Mouse (Mus musculus) C2C12 (cell line): Measurements from ENCODE around the gene Gm1113. TPM values are rescaled to one million over a fixed set of nuclear protein-coding genes. Genes with fewer than 3 reads are reported as not detected.

Experiments
- H3K27me3 ChIP-seq: one replicate; pipeline ENCODE4 v1.6.1; 2011; ENCODE audit not compliant: control insufficient read depth, insufficient read depth, insufficient read length
- H3K36me3 ChIP-seq: one replicate; pipeline ENCODE4 v1.6.1; 2011; ENCODE audit not compliant: control insufficient read depth, insufficient read depth
- H3K4me3 ChIP-seq: one replicate; pipeline ENCODE4 v1.5.1; 2011; ENCODE audit warnings: mild to moderate bottlenecking, control low read depth; ENCODE audit not compliant: poor library complexity, insufficient read depth, severe bottlenecking
- H3K79me2 ChIP-seq: one replicate; pipeline ENCODE4 v1.6.1; 2011; ENCODE audit not compliant: control insufficient read depth, insufficient read depth
- H3K79me3 ChIP-seq: one replicate; pipeline ENCODE4 v1.6.1; 2011; ENCODE audit warnings: low read depth, control low read depth
- H3ac ChIP-seq: one replicate; pipeline ENCODE3; 2011; ENCODE audit warnings: low read depth; ENCODE audit not compliant: control insufficient read depth, insufficient read length
- CEBPB ChIP-seq: IDR thresholded peaks from one replicate; pipeline ENCODE4 v1.6.1; 2011; ENCODE audit warnings: low read depth, mild to moderate bottlenecking, control low read depth, moderate library complexity
- CTCF ChIP-seq: IDR thresholded peaks from one replicate; pipeline ENCODE4 v1.5.1; 2011; ENCODE audit not compliant: control insufficient read depth, insufficient read depth, insufficient read length
- FOSL1 ChIP-seq: IDR thresholded peaks from one replicate; pipeline ENCODE4 v1.8.0; 2011; ENCODE audit warnings: mild to moderate bottlenecking, low read length; ENCODE audit not compliant: poor library complexity, insufficient read depth, severe bottlenecking
- MAX ChIP-seq: IDR thresholded peaks from one replicate; pipeline ENCODE4 v1.6.1; 2011; ENCODE audit warnings: mild to moderate bottlenecking, control low read depth
- MYOD1 ChIP-seq: IDR thresholded peaks from one replicate; pipeline ENCODE4 v1.6.1; 2011; ENCODE audit warnings: low read depth; ENCODE audit not compliant: control insufficient read depth, insufficient read length
- MYOG ChIP-seq: IDR thresholded peaks from one replicate; pipeline ENCODE4 v1.6.1; 2011; ENCODE audit not compliant: control insufficient read depth, insufficient read length; ENCODE audit errors: extremely low read depth
- USF1 ChIP-seq: IDR thresholded peaks from one replicate; pipeline ENCODE4 v1.6.1; 2011; ENCODE audit warnings: low read depth, mild to moderate bottlenecking, control low read depth, moderate library complexity
- polyA plus RNA-seq: library from polyadenylated mRNA; unstranded; fragments of >200 nt; fragmentation: generic; extraction: Trizol; gene quantifications from one replicate; pipeline ENCODE4 v1.2.1, GENCODE M21; 2012; ENCODE audit warnings: missing spikeins

Gene Gm1113
- polyA plus RNA-seq, 1 experiment, result 0.02 TPM

GRCm38 (mm10) chr9:35543099-35543860 is 25.2 kb upstream of the Gm1113 start:
- Histone ChIP-seq H3ac (no peak overlapping the region), H3K27me3 (no peaks in the 10 kb centered on the region), H3K36me3 (no peaks in the 10 kb centered on the region), H3K79me3 (no peaks in the 10 kb centered on the region), H3K79me2 (no peaks in the 10 kb centered on the region), H3K4me3 (no peak overlapping the region)
- no peak for TF ChIP-seq FOSL1
- TF ChIP-seq USF1, result no peak
- no peak for TF ChIP-seq CTCF

DNA sequence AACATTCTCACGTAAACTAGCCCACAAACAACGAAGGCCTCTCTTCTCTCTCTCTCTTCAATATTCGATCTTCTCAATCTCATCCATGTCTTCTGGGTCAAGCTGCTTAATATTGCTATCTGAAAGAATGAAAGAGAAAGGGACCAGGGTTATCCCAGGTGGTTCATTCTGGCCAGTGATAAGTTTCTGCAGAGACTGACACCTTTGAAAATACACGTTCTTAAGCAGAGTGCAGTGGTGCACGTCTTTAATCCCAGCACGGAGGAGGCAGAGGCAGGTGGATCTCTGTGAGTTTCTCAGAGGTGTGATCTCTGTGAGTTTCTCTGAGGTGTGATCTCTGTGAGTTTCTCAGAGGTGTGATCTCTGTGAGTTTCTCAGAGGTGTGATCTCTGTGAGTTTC is 23.9 kb upstream of the Gm1113 start:
- no peaks in the 10 kb centered on the region for H3K36me3 ChIP-seq
- H3ac ChIP-seq, result no peak overlapping the region
- no peaks in the 10 kb centered on the region for H3K27me3 ChIP-seq
- H3K79me3 ChIP-seq, result no peaks in the 10 kb centered on the region
- no peak for TF ChIP-seq MAX
- no peak for TF ChIP-seq MYOD1
- no peak for TF ChIP-seq FOSL1
- no peak for TF ChIP-seq CTCF
- TF ChIP-seq USF1, result no peak
- TF ChIP-seq MYOG, result no peak
- TF ChIP-seq CEBPB, result no peak
- no peak overlapping the region for H3K4me3 ChIP-seq
- H3K79me2 ChIP-seq, result no peaks in the 10 kb centered on the region

GRCm38 (mm10) chr9:35541488-35541887 is 23.4 kb upstream of the Gm1113 start:
- TF ChIP-seq CTCF, result peak; percentile 28
- no peak for TF ChIP-seq MYOG
- TF ChIP-seq MYOD1, result no peak
- no peak for TF ChIP-seq FOSL1
- no peaks in the 10 kb centered on the region for H3K36me3 ChIP-seq
- no peaks in the 10 kb centered on the region for H3K79me3 ChIP-seq
- H3K27me3 ChIP-seq, result no peaks in the 10 kb centered on the region
- no peaks in the 10 kb centered on the region for H3K79me2 ChIP-seq
- no peak overlapping the region for H3K4me3 ChIP-seq
- no peak overlapping the region for H3ac ChIP-seq

- no peak for TF ChIP-seq CEBPB
- TF ChIP-seq CTCF, result no peak
- TF ChIP-seq MYOD1, result no peak
- no peak for TF ChIP-seq USF1
- TF ChIP-seq MAX, result no peak
- no peak for TF ChIP-seq MYOG
- no peak for TF ChIP-seq FOSL1
- no peaks in the 10 kb centered on the region for H3K36me3 ChIP-seq
- H3K79me3 ChIP-seq, result no peaks in the 10 kb centered on the region
- no peak overlapping the region for H3ac ChIP-seq
- no peak overlapping the region for H3K4me3 ChIP-seq
- no peaks in the 10 kb centered on the region for H3K27me3 ChIP-seq
- H3K79me2 ChIP-seq, result no peaks in the 10 kb centered on the region
Observed at GRCm38 (mm10) chr9:35541024-35541423, 23.0 kb upstream of the Gm1113 start.

DNA sequence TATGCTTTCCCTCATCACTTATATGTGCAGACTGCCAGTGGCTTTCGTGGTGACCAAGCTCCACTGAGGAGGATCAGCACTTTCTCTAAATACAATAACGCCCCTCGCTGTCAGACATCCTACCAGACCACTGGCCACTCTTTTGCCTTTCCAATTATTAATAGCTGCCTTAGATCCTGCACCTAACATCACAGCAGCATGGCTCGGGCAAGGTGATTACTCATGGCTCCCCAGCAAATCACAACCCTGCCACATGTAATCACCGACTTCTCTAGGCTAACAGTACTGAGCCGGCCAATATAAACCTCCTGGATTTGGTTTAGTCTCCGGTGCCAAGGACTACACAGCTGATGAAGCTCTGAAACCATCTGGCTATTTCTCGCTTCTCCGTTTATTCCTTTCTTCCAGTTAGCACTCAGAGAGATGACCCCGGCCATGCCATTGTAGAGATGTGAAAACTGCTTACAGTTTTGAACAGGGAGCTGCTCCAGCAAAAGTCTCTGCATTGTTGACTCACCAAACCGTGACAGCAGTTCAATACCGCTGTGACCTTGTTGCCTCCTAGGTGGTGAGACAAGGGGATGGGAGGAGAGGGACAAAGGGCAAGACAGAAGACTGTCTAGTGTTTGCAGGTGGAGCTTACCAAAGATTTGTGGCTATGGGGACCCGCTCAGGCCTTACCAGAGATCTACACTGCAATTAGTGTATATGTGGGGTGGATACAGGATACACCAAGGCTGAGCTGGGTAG is 21.1 kb upstream of the Gm1113 start:
- Histone ChIP-seq H3K4me3 (no peak overlapping the region), H3K27me3 (no peaks in the 10 kb centered on the region), H3K36me3 (no peaks in the 10 kb centered on the region), H3K79me2 (no peaks in the 10 kb centered on the region), H3ac (no peak overlapping the region), H3K79me3 (no peaks in the 10 kb centered on the region)
- TF ChIP-seq FOSL1, result no peak
- TF ChIP-seq CEBPB, result no peak
- no peak for TF ChIP-seq MYOD1
- no peak for TF ChIP-seq CTCF
- no peak for TF ChIP-seq USF1

DNA sequence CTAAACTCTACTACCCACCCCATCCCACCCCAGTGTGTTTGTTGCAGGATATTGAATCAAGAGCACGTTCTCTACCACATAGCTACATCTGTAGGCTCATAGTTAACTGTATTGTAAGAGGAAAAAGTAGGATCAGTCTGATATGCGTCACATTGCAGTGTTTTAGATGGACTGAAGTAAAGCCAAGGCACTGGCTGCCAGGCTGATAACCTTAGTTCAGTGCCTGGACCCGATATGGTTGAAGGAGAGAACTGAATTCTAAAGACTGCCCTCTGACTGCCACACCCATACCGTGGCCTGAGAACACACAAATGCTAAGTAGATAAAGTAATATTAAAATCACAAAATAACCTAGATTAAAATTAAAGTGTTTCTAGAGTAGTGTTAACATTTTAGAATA is 17.8 kb upstream of the Gm1113 start:
- Histone ChIP-seq H3ac (no peak overlapping the region), H3K4me3 (no peak overlapping the region), H3K79me3 (no peaks in the 10 kb centered on the region), H3K79me2 (no peaks in the 10 kb centered on the region), H3K36me3 (no peaks in the 10 kb centered on the region), H3K27me3 (no peaks in the 10 kb centered on the region)
- TF ChIP-seq MAX, result no peak
- no peak for TF ChIP-seq CEBPB
